Mouse (Mus musculus) layer of hippocampus, adult 11-12 months (tissue): ENCODE results near the gene Traf3ip1.
A peak's percentile ranks its signal among the peaks of the same experiment; 100 is the strongest.

ENCODE experiments used
- DNase-seq: peaks from one replicate; pipeline ENCODE4 v3.0.0; 2022; ENCODE audit warnings: low spot score

The Traf3ip1 gene

DNA sequence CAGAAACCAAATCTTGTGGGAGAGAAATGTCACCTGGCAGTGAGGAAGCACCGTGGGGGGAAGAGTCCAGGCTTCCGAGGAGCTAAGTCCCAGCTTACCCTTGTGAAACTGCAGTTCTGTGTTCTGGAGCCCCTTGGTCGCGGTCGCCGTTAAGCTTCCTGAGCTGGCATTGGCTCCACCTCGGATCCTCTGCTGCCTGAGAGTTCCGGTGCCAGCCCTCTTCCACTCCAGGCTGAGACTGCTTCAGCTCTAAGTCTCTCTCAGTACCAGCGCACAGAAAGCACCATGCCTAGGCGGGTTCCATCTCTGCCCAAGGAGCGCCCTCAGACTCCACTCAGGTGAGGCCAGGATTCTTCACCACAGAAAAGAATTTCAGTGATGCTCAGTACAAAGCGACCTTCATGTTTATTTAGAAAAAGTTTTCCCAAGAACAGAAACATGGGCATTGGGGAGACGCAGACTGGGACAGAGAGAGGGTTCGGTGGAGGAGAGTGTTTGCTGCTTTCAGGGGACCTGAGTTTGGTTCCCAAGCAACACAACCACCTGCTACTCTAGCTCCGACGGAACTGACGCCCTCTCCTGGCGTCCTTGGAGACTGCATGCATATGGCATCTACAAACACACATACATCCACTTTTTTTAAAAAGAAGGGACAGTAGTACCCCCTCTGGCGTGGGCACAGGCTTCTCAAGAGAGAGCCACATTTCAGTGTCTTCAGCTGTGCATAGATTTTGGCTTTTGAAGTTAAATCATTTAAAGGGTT, 39.7 kb downstream of the Traf3ip1 start:
- DNase-seq, result no peak

DNA sequence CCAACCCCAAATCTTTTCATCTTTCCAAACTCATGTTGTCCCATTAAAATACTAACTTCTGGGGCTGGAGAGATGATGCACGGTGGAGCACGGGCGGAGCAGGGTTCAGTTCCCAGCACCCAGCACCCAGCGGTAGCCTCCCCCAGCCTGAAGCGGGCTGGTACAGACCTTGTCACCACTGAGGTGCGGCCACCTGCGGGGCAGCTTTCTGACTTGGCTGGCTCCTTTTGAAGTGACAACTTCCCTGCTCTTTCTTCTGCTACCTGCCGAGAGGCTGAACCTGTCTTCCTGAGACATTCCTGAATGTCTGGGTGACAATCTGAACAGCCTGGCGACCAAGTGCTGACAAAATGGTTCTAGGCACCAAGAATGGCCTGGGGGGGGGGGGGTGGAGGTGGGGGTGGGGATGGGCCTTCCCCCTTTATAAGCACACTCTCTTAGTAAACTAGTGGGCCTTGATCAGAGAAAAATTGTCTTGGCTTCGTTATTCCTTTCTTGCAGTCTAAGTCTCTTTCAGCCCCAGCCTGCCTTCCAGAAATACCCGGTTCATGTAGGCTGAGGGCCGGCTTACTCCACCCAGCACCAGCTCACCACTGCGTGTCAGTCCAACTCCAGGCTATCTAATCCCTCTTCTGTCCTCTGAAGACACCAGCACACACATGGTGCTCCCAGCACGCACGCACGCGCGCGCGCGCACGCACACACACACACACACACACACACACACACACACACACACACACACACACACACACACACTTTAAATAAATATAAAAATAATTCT, 43.5 kb downstream of the Traf3ip1 start:
- DNase-seq, result no peak

DNA sequence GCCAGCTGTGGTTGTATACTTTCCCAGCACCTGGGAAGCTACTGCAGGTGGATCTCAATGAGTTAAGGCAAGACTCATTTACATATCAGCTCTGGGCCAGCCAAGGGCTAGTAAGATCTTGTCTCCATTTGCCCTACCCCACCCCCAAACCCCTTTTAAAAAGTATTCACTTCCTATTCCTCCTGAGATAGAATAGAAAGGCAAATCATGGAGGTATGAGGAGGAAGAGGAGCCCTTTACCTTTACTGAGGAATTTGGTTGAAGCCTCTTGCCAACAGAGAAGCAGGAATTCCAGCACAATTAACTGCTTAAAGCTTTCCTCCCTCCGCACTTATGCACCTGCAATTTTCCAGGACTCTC, 44.1 kb downstream of the Traf3ip1 start:
- DNase-seq, result no peak

DNA sequence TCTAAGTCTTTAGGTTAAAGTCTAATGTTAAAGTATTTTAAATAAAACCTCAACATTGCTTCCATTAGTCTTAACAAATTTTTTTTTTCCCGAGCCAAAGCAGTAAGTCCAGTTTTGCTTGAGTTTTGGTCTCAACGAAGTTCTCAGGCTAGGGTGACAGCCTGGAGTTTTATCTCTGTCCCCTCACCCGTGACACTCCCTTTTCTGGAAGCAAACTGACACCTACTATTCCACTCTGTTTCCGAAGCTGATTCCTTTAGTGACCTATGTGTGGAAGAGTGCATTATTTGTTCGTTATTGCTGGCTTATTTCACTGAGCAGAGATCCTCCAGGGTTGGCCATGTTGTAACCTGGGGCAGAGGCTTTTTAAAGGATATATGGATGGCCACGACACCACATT, 44.8 kb downstream of the Traf3ip1 start:
- no peak for DNase-seq

DNA sequence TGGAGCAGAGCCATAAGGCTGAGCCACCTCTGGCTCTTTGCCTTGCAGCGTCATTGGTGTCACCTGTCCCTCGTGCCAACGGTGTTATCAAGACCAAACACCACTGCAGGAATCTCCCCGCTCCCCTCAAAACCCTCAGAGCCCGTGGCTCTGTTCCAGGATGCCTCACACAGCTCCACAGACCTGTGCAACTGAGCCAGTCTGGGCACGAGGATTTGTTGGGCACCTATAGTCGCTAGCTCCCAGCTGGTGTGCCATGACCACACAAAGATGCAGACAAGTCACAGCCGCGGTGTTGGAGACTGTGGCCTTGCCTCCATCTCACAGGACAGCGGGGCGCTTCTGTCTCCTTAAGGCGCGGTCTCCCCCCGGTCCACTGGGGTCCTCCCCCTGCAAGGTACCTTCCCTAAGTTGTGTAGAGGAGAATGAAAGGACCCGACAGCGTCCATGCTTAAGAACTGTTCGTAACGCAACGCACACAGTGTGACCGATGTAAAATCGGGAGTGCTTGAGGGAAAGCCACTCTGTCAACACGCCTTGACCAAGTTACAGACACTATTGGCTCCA, 45.3 kb downstream of the Traf3ip1 start:
- no peak for DNase-seq

DNA sequence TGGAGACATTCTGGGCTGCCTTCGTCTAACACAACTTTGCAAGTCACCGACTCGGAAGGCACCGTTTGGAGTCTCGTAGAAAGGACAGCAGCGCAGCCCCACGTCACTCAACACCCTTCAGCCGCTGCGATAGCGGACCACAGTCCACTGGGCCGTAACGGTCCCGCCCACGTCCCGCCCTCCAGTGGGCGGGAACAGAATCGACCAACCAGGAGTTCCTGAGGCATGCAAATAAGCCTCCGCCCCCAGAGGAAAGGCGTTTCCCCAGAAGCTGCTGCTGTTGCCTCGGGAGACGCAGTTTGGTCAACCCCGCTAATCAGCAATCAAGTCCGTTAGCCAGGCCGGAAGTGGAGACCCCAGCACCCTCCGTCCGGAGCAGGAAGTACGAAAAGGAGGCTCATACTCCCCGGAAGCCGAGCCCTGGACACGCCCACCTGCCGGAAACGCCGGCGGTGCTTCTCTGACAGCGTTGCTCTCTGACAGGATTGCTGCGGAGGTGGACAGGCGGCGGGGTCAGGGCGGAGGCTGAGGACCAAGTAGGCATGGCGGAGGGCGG, 45.9 kb downstream of the Traf3ip1 start, which contains the start of gene Asb1:
Gene Asb1, plus strand, starts transcription at position 274 of the 556 bp plus-strand sequence.
- DNase-seq, result peak; percentile 96

DNA sequence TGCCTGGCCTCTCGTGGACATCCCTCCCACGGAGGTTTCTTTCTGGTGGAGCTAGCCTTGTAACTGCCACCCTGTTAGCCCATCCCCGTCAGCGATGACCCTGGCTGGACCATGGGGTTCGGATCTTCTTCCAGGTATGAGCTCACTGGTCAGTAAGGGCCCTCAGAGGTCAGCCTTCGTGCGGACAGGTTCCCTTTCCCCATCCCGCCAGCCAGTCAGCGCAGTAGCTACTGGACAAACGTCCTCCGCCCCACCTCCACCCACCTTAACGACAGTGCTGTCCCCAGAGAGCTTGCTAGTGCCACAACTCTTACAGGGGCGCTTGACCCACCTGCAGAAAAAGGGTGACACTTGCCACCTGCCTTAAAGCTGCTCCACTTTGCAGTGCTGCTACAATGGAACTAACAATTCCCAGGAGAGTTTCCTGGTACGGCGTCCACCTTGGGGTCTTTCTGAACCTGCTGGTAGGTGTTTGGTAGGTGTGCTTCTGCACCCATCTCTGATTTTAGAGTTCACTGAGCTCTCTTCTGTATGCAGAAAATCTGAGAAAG, 46.7 kb downstream of the Traf3ip1 start:
- no peak for DNase-seq

DNA sequence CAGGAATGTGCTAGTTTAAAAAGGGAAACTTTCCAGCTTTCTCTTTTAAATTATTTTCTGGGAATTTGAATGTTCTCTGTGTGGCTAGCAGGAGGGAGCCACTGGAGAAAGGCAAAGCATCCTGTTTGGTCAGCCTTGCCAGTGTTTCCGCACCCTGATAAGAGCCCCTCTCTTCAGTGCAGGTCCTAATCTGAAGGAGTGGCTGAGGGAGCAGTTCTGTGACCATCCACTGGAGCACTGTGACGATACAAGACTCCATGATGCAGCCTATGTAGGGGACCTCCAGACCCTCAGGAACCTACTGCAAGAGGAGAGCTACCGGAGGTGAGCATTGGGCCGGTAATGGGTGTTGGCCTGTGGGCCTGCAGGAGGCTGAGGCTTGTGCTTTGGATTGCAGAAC, 49.5 kb downstream of the Traf3ip1 start:
- DNase-seq, result no peak

DNA sequence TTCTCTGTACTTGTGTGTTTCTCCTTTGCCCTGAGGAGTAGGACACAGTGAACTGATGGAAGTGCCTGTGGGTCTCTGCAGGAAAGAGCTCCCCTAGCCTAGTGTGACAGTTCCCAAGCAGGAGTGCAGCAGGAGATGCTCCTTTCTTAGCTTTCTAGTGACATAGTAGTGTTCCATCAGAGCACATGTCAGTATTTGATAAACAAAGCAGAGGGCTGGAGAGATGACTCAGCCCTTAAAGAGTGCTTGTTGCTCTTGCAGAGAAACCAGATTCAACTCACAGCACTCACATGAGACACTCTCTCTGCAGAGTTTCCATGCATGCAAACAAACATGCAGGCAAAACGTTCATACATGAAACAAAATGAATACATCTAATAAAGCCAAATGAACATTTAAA, 50.8 kb downstream of the Traf3ip1 start:
- no peak for DNase-seq

DNA sequence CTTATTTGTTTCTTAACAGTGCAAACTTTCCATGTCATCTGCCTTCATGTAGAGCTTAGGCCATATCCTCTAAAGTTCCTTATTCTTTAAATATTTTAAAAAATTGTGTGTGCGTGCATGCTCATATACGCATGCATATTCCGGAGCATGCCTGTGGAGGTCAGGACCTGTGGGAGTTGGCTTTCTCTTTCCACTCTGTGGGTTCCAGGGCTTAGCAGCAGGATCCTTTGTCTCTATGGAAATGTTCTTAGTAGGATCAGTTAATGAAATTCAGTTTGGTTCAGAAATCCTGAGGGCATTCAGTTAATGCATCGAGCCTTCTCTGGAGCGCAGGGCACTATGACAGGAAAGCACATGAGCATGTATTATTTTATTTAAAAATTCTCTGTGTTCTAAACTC, 53.1 kb downstream of the Traf3ip1 start:
- DNase-seq, result no peak

DNA sequence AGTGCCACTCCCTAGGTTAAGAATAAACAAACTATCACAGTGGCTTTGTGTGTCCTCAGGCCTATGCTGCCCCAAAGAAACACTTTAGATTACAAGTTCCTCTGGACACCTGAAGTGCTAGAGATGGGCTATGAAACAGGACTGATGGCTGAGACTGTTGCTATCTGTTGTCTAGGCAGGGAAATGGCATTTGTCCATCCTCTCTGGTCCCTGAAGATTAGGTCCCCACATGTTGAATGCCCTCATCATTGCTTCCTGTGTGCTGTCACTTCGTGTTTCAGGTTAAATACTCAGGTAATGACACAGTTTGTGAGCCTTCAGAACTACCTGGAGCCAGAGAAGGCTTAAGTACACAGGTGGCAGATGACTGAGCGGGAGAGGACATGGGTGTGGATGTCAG, 54.6 kb downstream of the Traf3ip1 start:
- DNase-seq, result no peak

DNA sequence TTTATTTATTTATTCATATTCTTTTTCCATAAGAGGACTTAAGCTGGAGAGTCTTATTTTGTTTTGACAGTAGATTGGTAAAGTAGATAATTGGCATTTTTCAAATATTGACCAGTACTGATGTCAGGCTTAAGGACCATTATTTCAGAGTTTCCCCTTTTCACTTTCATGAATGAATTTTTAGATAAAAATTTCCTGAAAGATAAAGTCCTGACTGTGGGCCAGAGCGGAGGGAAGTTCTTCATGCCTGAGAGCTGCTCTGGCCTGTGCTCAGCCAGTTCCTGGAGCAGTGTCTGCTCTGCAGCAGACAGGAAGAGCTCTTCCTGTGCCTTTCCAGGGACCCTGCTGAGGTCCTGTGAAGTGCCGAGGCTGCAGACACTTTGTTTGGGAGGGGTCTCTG, 62.7 kb downstream of the Traf3ip1 start:
- DNase-seq, result no peak

DNA sequence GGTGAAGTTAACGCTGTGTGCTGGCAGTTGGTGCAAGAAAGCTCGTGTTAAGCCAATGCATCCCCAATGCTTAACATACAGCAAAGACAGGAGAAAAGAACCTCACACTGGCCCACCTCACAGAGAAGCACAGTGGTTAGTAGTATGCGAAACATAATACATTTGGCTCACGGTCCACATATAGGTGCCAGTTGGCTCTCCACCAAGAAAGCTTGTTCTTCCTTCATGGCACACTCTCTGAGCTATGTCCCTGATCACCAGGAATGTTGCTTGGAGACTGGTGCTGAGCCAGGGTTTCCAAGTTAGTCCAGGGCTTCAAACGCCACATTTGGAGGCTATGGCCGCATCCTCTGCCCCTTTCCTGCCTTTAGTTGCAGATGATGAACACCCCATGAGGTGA, 66.8 kb downstream of the Traf3ip1 start:
- no peak for DNase-seq

DNA sequence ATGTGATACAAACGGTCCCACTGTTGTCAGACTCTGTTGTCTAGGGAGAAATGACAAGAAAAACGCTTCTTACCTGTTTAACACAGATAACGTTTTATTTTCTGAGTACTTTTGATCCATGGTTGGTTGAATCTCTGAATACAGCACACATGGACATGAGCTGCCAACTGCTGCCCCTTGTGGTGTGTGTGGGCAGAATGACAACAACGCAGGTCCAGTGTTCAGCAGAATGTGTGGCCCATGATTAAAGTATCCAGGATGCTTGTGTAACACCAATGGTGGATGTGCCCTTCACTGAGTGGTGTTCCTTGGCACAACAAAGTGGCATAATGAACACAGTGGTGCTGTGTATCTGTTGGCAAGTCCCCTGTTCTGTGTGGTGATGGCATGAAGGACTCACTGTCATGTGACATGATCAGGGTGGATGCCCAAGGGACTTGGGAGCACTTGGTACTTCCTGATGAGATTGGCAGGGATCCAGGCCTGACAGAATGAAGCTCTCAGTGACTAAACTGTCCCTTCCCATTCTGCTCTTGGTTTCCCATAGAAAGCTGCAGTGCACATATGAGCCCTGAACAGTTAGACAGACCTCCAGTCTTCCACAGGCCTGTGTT, 68.6 kb downstream of the Traf3ip1 start:
- DNase-seq, result no peak

DNA sequence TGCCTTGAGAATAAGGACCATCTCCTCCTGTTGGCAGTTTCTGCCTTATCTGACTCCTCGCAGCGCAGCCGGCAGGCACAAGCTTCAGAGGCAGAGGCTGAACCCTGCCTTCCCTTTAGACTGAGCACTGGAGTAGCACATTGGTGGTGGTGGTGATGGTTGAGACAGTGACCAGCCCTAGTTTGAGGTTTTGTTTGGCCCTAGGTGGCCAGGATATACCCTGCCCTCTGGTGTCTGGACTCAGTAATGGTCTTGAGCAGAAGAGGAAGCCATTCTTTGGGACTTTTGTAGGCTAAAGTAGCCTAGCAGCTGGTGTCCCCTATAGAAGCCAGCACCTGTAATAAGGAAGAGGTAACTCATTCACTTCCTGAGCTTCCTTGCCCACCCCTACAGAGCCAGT, 69.6 kb downstream of the Traf3ip1 start:
- no peak for DNase-seq

DNA sequence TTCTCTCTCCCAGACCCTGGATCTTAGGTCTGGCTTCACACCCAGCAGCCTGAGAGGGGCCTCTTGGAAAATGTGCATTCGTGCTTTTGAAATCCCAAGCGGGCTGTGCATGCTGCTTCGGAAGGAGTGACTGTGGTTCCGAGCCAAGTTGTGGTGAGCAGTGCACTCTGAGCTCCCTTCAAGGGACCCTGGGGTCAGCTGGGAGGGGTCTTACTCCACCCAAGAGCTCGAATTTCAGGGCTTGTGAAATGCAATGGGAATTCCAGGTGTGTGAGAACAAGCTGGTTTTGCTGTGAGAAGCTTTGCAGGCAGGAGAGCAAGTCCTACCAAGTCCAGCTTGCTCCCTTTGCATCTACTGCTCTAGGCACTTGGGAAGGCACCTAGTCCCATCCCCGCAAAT, 70.2 kb downstream of the Traf3ip1 start:
- no peak for DNase-seq

DNA sequence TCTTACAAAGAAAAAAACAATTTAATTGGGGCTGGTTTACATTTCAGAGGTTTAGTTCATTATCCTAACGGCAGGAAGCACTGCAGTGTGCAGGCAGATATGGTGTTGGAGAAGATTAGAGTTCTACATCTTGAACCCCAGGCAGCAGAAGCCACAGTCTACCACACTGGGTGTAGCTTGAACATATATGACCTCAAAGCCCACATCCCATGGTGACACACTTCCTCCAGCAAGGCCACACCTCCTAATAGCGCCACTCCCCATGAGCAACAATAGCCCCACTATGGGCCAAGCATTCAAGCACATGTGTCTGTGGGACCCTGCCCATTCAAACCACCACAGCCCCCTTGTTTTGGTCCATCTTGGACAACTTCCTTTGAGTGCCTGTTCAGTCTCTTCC, 72.8 kb downstream of the Traf3ip1 start:
- no peak for DNase-seq

DNA sequence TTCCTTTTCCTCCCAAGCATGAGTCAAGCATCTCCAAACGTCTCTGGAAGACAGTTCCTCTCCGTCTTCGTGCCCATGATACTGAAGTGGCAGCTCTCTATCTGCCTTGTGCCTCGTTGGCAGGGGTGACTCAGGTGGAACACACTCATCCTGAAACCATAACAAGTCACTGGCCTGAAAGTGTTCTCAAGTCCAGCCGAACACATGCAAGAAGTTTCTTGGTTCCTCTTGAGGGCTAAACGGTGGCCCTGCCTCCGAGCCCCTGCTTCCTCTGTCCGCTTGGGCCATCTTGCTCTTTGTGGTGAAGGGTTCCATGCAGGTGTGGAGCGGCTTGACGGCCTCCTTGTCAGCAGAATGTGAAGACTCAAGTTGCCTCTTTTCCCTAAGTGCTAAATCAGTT, 78.0 kb downstream of the Traf3ip1 start:
- no peak for DNase-seq

DNA sequence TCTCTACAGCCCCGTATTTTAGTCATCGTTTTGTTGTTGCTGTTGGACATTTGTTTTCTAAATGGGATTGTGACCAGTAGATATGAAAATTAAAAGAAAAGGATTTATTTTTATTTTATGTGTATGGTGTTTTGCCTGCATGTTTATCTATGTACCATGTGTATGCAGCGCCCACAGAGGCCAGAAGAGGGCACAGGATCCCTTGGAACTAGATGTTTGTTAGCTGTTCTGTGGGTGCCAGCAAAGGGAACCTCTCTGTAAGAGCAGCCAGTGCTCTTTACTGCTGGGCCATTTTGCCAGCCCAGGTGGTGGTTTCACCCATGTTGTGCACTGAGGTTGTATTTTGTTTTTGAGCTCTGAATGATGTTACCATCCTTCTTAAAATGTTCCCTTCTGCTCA, 79.8 kb downstream of the Traf3ip1 start:
- DNase-seq, result peak; percentile 70

DNA sequence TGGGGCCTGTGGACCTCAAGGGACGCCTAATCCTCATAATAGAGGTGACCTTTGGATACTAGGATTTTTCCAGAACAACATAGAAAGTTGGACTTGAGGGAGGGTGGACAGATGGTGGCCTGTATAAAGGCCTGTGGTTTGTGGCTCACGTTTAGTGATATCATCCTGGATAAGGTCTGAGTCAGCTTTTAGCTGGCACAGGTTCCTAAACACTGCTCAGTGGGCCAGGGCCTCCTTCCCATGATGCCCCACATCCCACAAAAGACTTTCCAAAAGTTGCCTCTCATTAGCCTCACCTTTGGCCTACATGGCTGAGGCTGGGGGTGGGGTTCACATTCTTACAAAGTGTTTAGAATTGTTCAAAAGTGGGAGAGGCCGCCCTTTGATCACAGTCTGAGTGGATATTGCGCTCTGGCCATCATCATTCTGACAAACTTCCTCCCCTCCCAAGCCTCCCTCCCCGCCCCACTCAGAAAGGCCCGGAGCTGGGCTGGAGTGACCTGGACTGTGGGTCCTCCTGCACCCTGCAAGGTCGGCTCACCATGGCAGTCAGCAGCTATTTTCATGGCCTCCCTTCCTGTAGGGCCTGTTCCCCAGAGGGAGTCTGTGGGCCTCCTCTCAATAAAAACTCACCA, 83.6 kb downstream of the Traf3ip1 start:
- DNase-seq, result no peak
